Mouse (Mus musculus): ENCODE measurements around the gene Atp2c2.

Atp2c2 gene

GRCm38 (mm10) chr8:119702965-119703364, 3.2 kb downstream of the Atp2c2 start:
- WGBS = 47% methylated on average over 7 of the region's 7 CpGs

- WGBS = 88% methylated on average over 9 of the region's 9 CpGs
Measured at GRCm38 (mm10) chr8:119707146-119707545, 7.3 kb downstream of the Atp2c2 start.

- WGBS = 92% methylated on average over 8 of the region's 8 CpGs
Measured at GRCm38 (mm10) chr8:119708471-119708870, 8.7 kb downstream of the Atp2c2 start.

- WGBS = 67% methylated on average over 14 of the region's 14 CpGs
Measured at GRCm38 (mm10) chr8:119708878-119709702, 9.3 kb downstream of the Atp2c2 start.

- WGBS = 85% methylated on average over 11 of the region's 11 CpGs
Measured at GRCm38 (mm10) chr8:119709703-119710093, 9.9 kb downstream of the Atp2c2 start.

- 67% methylated on average over 6 of the region's 6 CpGs for WGBS
Measured at GRCm38 (mm10) chr8:119712226-119712625, 12.4 kb downstream of the Atp2c2 start.

DNA sequence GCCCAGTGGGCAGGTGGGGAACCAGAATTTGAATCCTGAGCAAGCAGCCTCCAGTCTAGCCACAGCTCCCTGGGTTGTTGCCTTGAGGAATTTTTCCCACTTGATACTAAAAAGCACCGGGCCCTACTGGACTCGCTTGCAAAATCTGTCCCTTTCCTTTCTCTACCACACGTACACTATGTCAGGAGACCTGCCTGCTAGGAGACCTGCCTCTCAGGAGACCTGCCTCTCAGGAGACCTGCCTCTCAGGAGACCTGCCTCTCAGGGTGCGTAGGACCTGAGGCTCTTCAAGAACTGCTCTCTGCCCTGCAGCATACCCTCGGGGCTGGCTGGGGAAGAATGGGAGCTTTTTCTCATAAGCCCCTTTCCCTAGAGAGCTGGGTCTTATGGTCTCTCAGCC, 13.6 kb downstream of the Atp2c2 start:
- WGBS = 92% methylated on average over 5 of the region's 5 CpGs

- 44% methylated on average over 12 of the region's 12 CpGs for WGBS
Measured at GRCm38 (mm10) chr8:119715221-119715620, 15.4 kb downstream of the Atp2c2 start.

GRCm38 (mm10) chr8:119717765-119718164, 18.0 kb downstream of the Atp2c2 start:
- WGBS = 60% methylated on average over 9 of the region's 9 CpGs

GRCm38 (mm10) chr8:119719011-119719501, 19.2 kb downstream of the Atp2c2 start:
- 31% methylated on average over 12 of the region's 12 CpGs for WGBS

GRCm38 (mm10) chr8:119722348-119722747, 22.5 kb downstream of the Atp2c2 start:
- 68% methylated on average over 6 of the region's 6 CpGs for WGBS

DNA sequence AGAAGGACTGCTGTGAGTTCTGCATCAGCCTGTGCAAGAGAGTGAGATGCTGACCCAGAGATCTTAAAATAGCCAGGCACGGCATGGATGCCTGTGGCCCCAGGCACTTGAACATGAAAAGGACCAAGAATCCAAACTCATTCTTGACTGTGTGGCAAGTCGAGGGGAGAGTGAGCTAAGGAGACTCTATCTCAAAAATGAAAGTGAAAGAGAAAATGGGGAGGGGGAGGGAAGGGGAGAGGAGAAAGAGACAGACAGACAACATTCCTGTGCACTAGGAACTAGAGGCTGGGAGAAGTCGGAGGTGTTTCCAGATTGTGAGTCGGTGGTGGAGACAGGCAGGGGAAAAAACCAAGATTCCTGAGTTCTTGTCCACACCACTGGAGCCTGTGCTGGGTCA, 23.9 kb downstream of the Atp2c2 start:
- WGBS = 72% methylated on average over 4 of the region's 4 CpGs

DNA sequence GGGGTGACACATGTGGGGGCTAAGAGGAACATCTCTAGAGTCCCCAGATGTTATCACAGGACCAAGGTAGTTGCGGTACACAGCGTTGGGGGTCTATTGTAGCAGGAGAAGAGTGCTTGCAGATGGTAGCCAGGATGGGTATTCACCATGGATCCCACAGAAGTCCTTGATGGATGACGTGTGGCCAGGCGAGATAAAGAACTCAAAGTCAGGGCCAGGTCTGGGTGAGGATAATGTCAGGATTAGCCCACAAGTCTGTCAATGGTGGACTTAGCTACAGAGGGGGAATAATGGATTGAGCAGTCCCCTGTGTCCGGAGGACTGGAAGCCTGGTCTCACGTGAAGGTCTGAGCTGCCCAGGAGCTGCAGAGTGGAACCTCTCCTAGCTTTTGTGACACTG, 24.8 kb downstream of the Atp2c2 start:
- 88% methylated on average over 6 of the region's 6 CpGs for WGBS

DNA sequence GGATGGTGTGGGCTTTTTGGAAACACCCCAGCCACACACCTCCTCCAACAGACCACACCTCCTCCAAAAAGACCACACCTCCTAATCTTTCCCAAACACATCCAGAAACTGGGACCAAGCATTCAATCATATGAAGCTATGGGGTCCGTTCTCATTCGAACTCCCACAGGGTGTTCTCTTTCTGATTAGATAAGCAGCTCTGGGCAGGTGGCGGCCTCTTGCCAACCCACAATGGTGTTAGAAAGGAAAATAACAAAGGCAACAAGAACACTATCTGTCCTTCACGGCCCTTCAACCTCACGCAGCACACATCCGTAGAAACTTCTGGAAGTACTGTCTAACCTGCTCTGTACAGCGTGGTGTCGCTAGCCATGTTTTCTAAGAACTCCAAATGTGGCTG, 27.3 kb downstream of the Atp2c2 start:
- 89% methylated on average over 8 of the region's 8 CpGs for WGBS

DNA sequence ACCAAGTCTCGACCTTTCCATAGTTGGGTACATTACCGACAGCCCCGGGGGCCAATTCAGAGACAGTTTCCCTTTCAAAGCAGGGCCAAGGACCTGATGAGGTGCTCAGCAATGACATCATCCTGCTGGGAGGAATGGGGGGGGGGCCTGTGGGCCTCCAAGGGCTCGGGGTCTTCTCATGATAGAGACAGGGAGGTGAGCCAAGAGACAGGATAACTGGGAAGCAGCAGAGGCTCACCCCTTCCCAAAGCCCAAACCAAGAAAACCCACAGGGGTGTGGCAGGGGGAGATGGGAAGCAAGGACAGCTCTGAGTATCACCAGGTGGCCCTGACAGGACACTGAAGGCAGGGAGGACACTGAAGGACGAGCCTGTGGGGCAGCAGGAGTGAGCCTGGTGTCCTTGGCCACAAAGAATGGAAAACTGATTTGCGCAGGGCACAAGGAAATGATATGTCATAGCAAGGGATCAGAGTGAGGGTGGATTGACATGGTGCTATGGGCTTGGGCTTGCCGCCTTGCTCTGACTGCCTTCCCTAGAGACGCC, 28.6 kb downstream of the Atp2c2 start:
- WGBS = 83% methylated on average over 8 of the region's 8 CpGs

DNA sequence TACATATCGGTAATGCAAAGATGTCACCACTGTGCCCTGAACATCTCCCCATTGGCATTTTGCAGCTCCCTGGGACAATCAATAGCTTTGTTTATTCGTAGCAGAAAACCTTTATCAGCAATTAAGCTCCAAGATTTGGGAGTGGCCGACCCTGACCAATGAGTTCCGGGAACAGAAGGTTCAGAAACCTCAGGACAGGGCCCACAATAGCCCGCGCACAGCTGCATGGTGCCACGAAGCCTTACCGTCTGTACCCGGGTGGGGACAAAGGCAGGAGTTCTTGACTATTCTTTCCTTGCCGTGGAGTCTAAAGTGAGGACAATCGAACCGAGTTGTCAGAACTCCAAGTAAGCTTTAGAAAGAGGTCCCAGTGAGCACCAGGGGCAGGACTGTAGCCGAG, 32.3 kb downstream of the Atp2c2 start:
- WGBS = 83% methylated on average over 13 of the region's 13 CpGs

- WGBS = 88% methylated on average over 10 of the region's 10 CpGs
Measured at GRCm38 (mm10) chr8:119736348-119736917, 36.6 kb downstream of the Atp2c2 start.

GRCm38 (mm10) chr8:119737093-119737900, 37.5 kb downstream of the Atp2c2 start:
- WGBS = 86% methylated on average over 11 of the region's 11 CpGs

GRCm38 (mm10) chr8:119738129-119738907, 38.5 kb downstream of the Atp2c2 start:
- 91% methylated on average over 19 of the region's 19 CpGs for WGBS

DNA sequence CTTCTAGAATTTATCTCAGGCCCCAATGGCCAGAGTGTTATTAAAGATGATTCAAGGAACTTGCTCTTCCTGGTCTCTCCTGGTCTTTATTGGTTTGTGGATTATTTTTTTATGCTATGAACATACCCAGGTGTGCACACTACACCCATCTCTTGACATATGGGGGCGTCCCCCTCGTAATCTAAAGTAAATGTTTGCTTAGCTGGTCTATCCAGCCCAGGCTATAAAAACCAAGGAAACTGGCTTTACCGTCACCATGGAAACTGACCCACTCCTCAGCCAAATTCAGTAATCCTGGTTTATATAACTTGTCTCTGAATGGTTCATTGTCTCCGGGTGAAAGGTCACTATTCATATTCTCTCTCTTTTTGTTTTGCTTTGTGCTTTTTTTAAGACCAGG, 40.8 kb downstream of the Atp2c2 start:
- WGBS = 61% methylated on average over 4 of the region's 4 CpGs

DNA sequence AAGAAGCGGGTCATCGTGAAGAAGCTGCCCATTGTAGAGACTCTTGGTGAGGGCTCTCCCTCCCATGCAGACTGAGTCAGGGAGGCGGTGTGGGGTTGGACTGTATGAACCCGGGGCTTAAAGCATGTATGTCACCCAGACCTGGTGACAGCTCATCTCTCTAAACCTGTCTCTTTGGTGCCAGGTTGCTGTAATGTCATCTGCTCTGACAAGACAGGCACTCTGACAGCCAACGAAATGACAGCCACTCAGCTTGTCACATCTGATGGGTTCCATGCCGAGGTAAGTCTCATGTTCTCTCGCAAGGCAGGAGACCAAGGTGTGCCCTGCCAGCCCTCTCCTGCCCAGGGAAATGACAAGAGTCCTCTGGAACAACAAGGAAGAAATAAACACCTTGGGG, 42.6 kb downstream of the Atp2c2 start:
- 78% methylated on average over 7 of the region's 7 CpGs for whole genome bisulfite sequencing

Data from cerebral cortex, adult 2 months (tissue).